ENCODE assay signal across 18 mouse cellular contexts in genomic region chr16:17641301-17641700, GRCm38 (mm10). TPM values are rescaled to one million over a fixed set of nuclear protein-coding genes. Genes with fewer than 3 reads are reported as not detected.
DNase-seq lines count a peak whose midpoint lies in the region; ATAC-seq and TF ChIP-seq lines count a peak whose summit lies in the region.
"Had no signal": no experiment of that assay in that cellular context is flagged by ENCODE, and none has a peak within 500 bp of the region (broad histone marks: within the 10 kb centered on the region; RNA-seq: fewer than 3 reads in every experiment).

No protein-coding gene starts in this region.

- peaks cover 64% of the 10 kb centered on the region for H3K36me3 ChIP-seq in heart, embryonic 10.5 days
- H3K36me3 ChIP-seq in heart, adult 2 months (ENCODE audit: control insufficient read depth, insufficient read depth, low read length), result no peaks in the 10 kb centered on the region
- peaks cover 21% of the 10 kb centered on the region for H3K36me3 ChIP-seq in midbrain, embryonic 11.5 days (ENCODE audit: control insufficient read depth, insufficient read depth, low read length)
- H3K36me3 ChIP-seq in midbrain, embryonic 15.5 days (replicated peaks), result peaks cover 33% of the 10 kb centered on the region; the same call in 1 of the 2 replicates
- H3K36me3 ChIP-seq in stomach, postnatal 0 days (ENCODE audit: control insufficient read depth, insufficient read depth, low read length), result peaks cover 20% of the 10 kb centered on the region; the same call in 1 of the 2 replicates

- no peak overlapping the region for H3K4me2 ChIP-seq in midbrain, embryonic 11.5 days
- no peak overlapping the region for H3K4me2 ChIP-seq in midbrain, embryonic 15.5 days
- H3K4me2 ChIP-seq in stomach, postnatal 0 days (replicated peaks; ENCODE audit: low read depth), result no peak overlapping the region
- H3K4me2 ChIP-seq: forebrain, embryonic 13.5 days; heart, embryonic 11.5 days; liver, embryonic 13.5 days; lung, embryonic 14.5 days had no signal

- no peaks in the 10 kb centered on the region for H3K9me3 ChIP-seq in heart, embryonic 10.5 days
- no peaks in the 10 kb centered on the region for H3K9me3 ChIP-seq in midbrain, embryonic 11.5 days (ENCODE audit: control insufficient read depth, low read length)
- H3K9me3 ChIP-seq in midbrain, embryonic 15.5 days, result no peaks in the 10 kb centered on the region
- no peaks in the 10 kb centered on the region for H3K9me3 ChIP-seq in stomach, postnatal 0 days (ENCODE audit: control insufficient read depth, low read length)
- H3K9me3 ChIP-seq: embryonic facial prominence, embryonic 10.5 days; forebrain, embryonic 13.5 days; liver, embryonic 13.5 days had no signal

- 85% methylated on average over 6 of the region's 6 CpGs for WGBS in heart, embryonic 10.5 days
- WGBS in heart, adult 2 months, result 74% methylated on average over 6 of the region's 6 CpGs
- WGBS in midbrain, embryonic 11.5 days, result 81% methylated on average over 6 of the region's 6 CpGs
- WGBS in midbrain, embryonic 15.5 days, result 87% methylated on average over 6 of the region's 6 CpGs
- WGBS in stomach, postnatal 0 days, result 81% methylated on average over 6 of the region's 6 CpGs

- H3K27ac ChIP-seq in heart, embryonic 10.5 days, result no peak overlapping the region
- H3K27ac ChIP-seq in heart, adult 2 months, result no peak overlapping the region
- no peak overlapping the region for H3K27ac ChIP-seq in midbrain, embryonic 11.5 days (ENCODE audit: low read depth, low read length)
- no peak overlapping the region for H3K27ac ChIP-seq in midbrain, embryonic 15.5 days
- no peak overlapping the region for H3K27ac ChIP-seq in stomach, postnatal 0 days (replicated peaks)
- H3K27ac ChIP-seq: embryonic facial prominence, embryonic 10.5 days; forebrain, embryonic 13.5 days; kidney, postnatal 0 days; liver, embryonic 13.5 days had no signal

- no peaks in the 10 kb centered on the region for H3K27me3 ChIP-seq in heart, embryonic 10.5 days (ENCODE audit: insufficient read depth, poor library complexity, severe bottlenecking)
- no peaks in the 10 kb centered on the region for H3K27me3 ChIP-seq in heart, adult 2 months (ENCODE audit: control insufficient read depth, insufficient read depth, low read length)
- H3K27me3 ChIP-seq in midbrain, embryonic 11.5 days (ENCODE audit: control insufficient read depth, insufficient read depth, low read length), result no peaks in the 10 kb centered on the region
- no peaks in the 10 kb centered on the region for H3K27me3 ChIP-seq in midbrain, embryonic 15.5 days (replicated peaks)
- no peaks in the 10 kb centered on the region for H3K27me3 ChIP-seq in stomach, postnatal 0 days (ENCODE audit: control insufficient read depth, insufficient read depth, low read length)
- H3K27me3 ChIP-seq: forebrain, embryonic 13.5 days; liver, embryonic 13.5 days had no signal

- H3K79me2 ChIP-seq in heart, adult 2 months (replicated peaks; ENCODE audit: control insufficient read depth, insufficient read depth, low read length), result no peaks in the 10 kb centered on the region

- no peak for ATAC-seq in midbrain, embryonic 11.5 days (ENCODE audit: low FRiP score)
- no peak for ATAC-seq in midbrain, embryonic 15.5 days (replicated peaks)
- ATAC-seq in stomach, postnatal 0 days (ENCODE audit: low FRiP score, low TSS enrichment), result no peak
- ATAC-seq in erythroid progenitor cell, adult 5-6 weeks (replicated peaks; ENCODE audit: low FRiP score, poor library complexity, severe bottlenecking), result no peak
- ATAC-seq: forebrain, embryonic 13.5 days had no signal

- TF ChIP-seq CTCF in heart, adult 2 months (IDR thresholded peaks at IDR 0.05), result no peak
- TF ChIP-seq CTCF in stomach, postnatal 0 days (IDR thresholded peaks at IDR 0.05; ENCODE audit: low read depth), result no peak

- no peak for TF ChIP-seq EP300 in heart, adult 2 months (IDR thresholded peaks at IDR 0.05; ENCODE audit: insufficient read depth, low read depth, low read length)
- TF ChIP-seq EP300 in stomach, postnatal 0 days (optimal IDR thresholded peaks at IDR 0.05), result no peak

- no peak overlapping the region for H3K9ac ChIP-seq in heart, adult 2 months (ENCODE audit: low read depth, low read length)
- no peak overlapping the region for H3K9ac ChIP-seq in midbrain, embryonic 11.5 days (ENCODE audit: low read length)
- no peak overlapping the region for H3K9ac ChIP-seq in midbrain, embryonic 15.5 days
- H3K9ac ChIP-seq in stomach, postnatal 0 days (ENCODE audit: low read length), result no peak overlapping the region
- H3K9ac ChIP-seq: forebrain, embryonic 13.5 days; liver, embryonic 13.5 days; lung, embryonic 14.5 days had no signal

- DNase-seq in adrenal gland, adult 2 months, result peak; percentile 33
- no peak for DNase-seq in adrenal gland, adult 8-10 months
- peak; percentile 66 for DNase-seq in heart, embryonic 10.5 days (ENCODE audit: low spot score)
- no peak for DNase-seq in heart, adult 2 months
- DNase-seq in midbrain, embryonic 11.5 days (ENCODE audit: low spot score, missing footprints), result peak; percentile 74
- DNase-seq in stomach, postnatal 0 days (ENCODE audit: low spot score), result no peak
- DNase-seq: gastrocnemius, postnatal 25 days; heart, postnatal 10 days; liver, embryonic 13.5 days; lung, embryonic 14.5 days; lung, postnatal 36 days; right cerebral cortex, adult 18-20 months had no signal

- peaks cover 25% of the 10 kb centered on the region for H3K4me1 ChIP-seq in heart, embryonic 10.5 days
- no peaks in the 10 kb centered on the region for H3K4me1 ChIP-seq in heart, adult 2 months (ENCODE audit: control insufficient read depth, insufficient read depth, low read length)
- no peaks in the 10 kb centered on the region; the same call in 1 of the 2 replicates for H3K4me1 ChIP-seq in midbrain, embryonic 11.5 days (ENCODE audit: control insufficient read depth, insufficient read depth, low read length)
- H3K4me1 ChIP-seq in midbrain, embryonic 15.5 days, result peaks cover 4% of the 10 kb centered on the region
- H3K4me1 ChIP-seq in stomach, postnatal 0 days (replicated peaks; ENCODE audit: control insufficient read depth, insufficient read depth), result no peaks in the 10 kb centered on the region

- TF ChIP-seq POLR2A in heart, adult 2 months (IDR thresholded peaks at IDR 0.05; ENCODE audit: insufficient read depth, low read depth, low read length), result no peak

- intact Hi-C loops in heart, adult 2 months (cut with DNase I), result loop anchor here (5.0 kb wide), 1 partner anchor 171 kb away; no protein-coding TSS in a partner anchor

- H3K4me3 ChIP-seq in heart, embryonic 10.5 days, result no peak overlapping the region
- H3K4me3 ChIP-seq in heart, adult 2 months, result no peak overlapping the region
- H3K4me3 ChIP-seq in midbrain, embryonic 11.5 days (ENCODE audit: low read depth, low read length), result no peak overlapping the region
- H3K4me3 ChIP-seq in midbrain, embryonic 15.5 days, result no peak overlapping the region
- H3K4me3 ChIP-seq in stomach, postnatal 0 days (ENCODE audit: low read depth, low read length), result no peak overlapping the region
- H3K4me3 ChIP-seq: embryonic facial prominence, embryonic 10.5 days; forebrain, embryonic 13.5 days; liver, embryonic 13.5 days had no signal

RNA-seq across cellular contexts. Expression of gene Ccdc74a, which starts 5.0 kb away (rescaled TPM):
- 1 to 10 TPM; 1.1 to 1.6 TPM for total RNA-seq in adrenal gland, adult 2 months (2021)
- 0.45 and 0.81 TPM in 2 replicates for polyA plus RNA-seq in adrenal gland, adult 2 months (2012; rRNA removed)
- total RNA-seq in adrenal gland, adult 8-10 months (2022), result 1 to 10 TPM in 3 of 4 experiments, under 1 TPM in 1; 0.81 to 3.8 (median 2.1) TPM
- 4.4 and 5.8 TPM in 2 replicates for polyA plus RNA-seq in heart, embryonic 10.5 days (2016; fragmentation: Nextera tagmentation; extraction: Ambion mirVana)
- total RNA-seq in heart, adult 2 months (2021), result under 1 TPM; 0.26 to 0.32 TPM
- polyA plus RNA-seq in heart, adult 2 months (2012; rRNA removed), result 0.16 and 0.47 TPM in 2 replicates
- polyA plus RNA-seq in midbrain, embryonic 11.5 days (2014; fragmentation: Nextera tagmentation; extraction: Ambion mirVana), result 4.8 and 5.4 TPM in 2 replicates
- polyA plus RNA-seq in midbrain, embryonic 15.5 days (2015; fragmentation: Nextera tagmentation; extraction: Ambion mirVana), result 11.2 and 11.5 TPM in 2 replicates
- 4.8 and 4.9 TPM in 2 replicates for polyA plus RNA-seq in stomach, postnatal 0 days (2015; fragmentation: Nextera tagmentation; extraction: Ambion mirVana)
- 5.0 and 11.5 TPM in 2 replicates for total RNA-seq in erythroid progenitor cell, adult 5-6 weeks (2015; ENCODE audit: low replicate concordance)
- total RNA-seq in erythroid progenitor cell, adult 5-6 weeks (2017; ENCODE audit: low replicate concordance), result 2.8 and 13.5 TPM in 2 replicates

RNA-seq across cellular contexts. Expression of gene Smpd4, which starts 22.1 kb away (rescaled TPM):
- total RNA-seq in adrenal gland, adult 2 months (2021), result 10 to 100 TPM; 26.6 to 35.2 TPM
- 77.3 and 102 TPM in 2 replicates for polyA plus RNA-seq in adrenal gland, adult 2 months (2012; rRNA removed)
- 10 to 100 TPM; 33.4 to 48.2 (median 40.4) TPM for total RNA-seq in adrenal gland, adult 8-10 months (2022)
- 39.1 and 44.2 TPM in 2 replicates for polyA plus RNA-seq in heart, embryonic 10.5 days (2016; fragmentation: Nextera tagmentation; extraction: Ambion mirVana)
- 10 to 100 TPM; 16.9 to 18.4 TPM for total RNA-seq in heart, adult 2 months (2021)
- polyA plus RNA-seq in heart, adult 2 months (2012; rRNA removed), result 45.9 and 46.9 TPM in 2 replicates
- polyA plus RNA-seq in midbrain, embryonic 11.5 days (2014; fragmentation: Nextera tagmentation; extraction: Ambion mirVana), result 41.1 and 46.5 TPM in 2 replicates
- 30.1 and 34.7 TPM in 2 replicates for polyA plus RNA-seq in midbrain, embryonic 15.5 days (2015; fragmentation: Nextera tagmentation; extraction: Ambion mirVana)
- polyA plus RNA-seq in stomach, postnatal 0 days (2015; fragmentation: Nextera tagmentation; extraction: Ambion mirVana), result 7.7 and 9.7 TPM in 2 replicates
- total RNA-seq in erythroid progenitor cell, adult 5-6 weeks (2015; ENCODE audit: low replicate concordance), result 59.1 and 97.3 TPM in 2 replicates
- 32.6 and 43.5 TPM in 2 replicates for total RNA-seq in erythroid progenitor cell, adult 5-6 weeks (2017; ENCODE audit: low replicate concordance)

RNA-seq across cellular contexts. Expression of gene Slc7a4, which starts 58.3 kb away (rescaled TPM):
- 10 to 100 TPM in 1 of 2 experiments, 1 to 10 TPM in 1; 7.6 to 23.8 TPM for total RNA-seq in adrenal gland, adult 2 months (2021)
- 28.4 and 56.6 TPM in 2 replicates for polyA plus RNA-seq in adrenal gland, adult 2 months (2012; rRNA removed)
- 10 to 100 TPM in 3 of 4 experiments, 1 to 10 TPM in 1; 7.9 to 47.4 (median 28.9) TPM for total RNA-seq in adrenal gland, adult 8-10 months (2022)
- polyA plus RNA-seq in heart, embryonic 10.5 days (2016; fragmentation: Nextera tagmentation; extraction: Ambion mirVana), result 3.3 and 8.5 TPM in 2 replicates
- 1 to 10 TPM; 2.3 to 2.9 TPM for total RNA-seq in heart, adult 2 months (2021)
- 3.7 and 5.7 TPM in 2 replicates for polyA plus RNA-seq in heart, adult 2 months (2012; rRNA removed)
- polyA plus RNA-seq in midbrain, embryonic 11.5 days (2014; fragmentation: Nextera tagmentation; extraction: Ambion mirVana), result 1.5 and 2.0 TPM in 2 replicates
- polyA plus RNA-seq in midbrain, embryonic 15.5 days (2015; fragmentation: Nextera tagmentation; extraction: Ambion mirVana), result 38.7 and 42.7 TPM in 2 replicates
- polyA plus RNA-seq in stomach, postnatal 0 days (2015; fragmentation: Nextera tagmentation; extraction: Ambion mirVana), result 22.8 and 24.4 TPM in 2 replicates
- 2.2 TPM in 1 of 2 replicates, not detected in the other for total RNA-seq in erythroid progenitor cell, adult 5-6 weeks (2015; ENCODE audit: low replicate concordance)
- not detected in 2 replicates for total RNA-seq in erythroid progenitor cell, adult 5-6 weeks (2017; ENCODE audit: low replicate concordance)

Comparison
In these comparisons a context has a peak if more than half of its experiments do, and no peak if none do; other contexts are left out.
1. DNase-seq: peak in adrenal gland, adult 2 months (single experiment), heart, embryonic 10.5 days (single experiment) and midbrain, embryonic 11.5 days (single experiment); none in adrenal gland, adult 8-10 months (single experiment), heart, adult 2 months (0 of 2) and stomach, postnatal 0 days (single experiment).